Mouse (Mus musculus) left cerebral cortex, postnatal 36 days (tissue): ENCODE results near the gene Prmt8. TPM values are rescaled to one million over a fixed set of nuclear protein-coding genes. Genes with fewer than 3 reads are reported as not detected.

Source experiments
- DNase-seq, 2 experiments: peaks; one replicate each; pipeline ENCODE4 v3.0.0; 2021 to 2022; ENCODE audit warnings: low spot score in 2 of 2, mixed read lengths in 1 of 2
- intact Hi-C: fragments of 180-260 bp; cut with DNase I; formaldehyde crosslinking; loops from one replicate; pipeline ENCODE4 v1.15.1; 2025
- total RNA-seq, 2 experiments: library from RNA; stranded (reverse); gene quantifications; 2 replicates each; pipeline ENCODE4 v1.2.3; 2021

Gene Prmt8
- 10 to 100 TPM; 90.8 to 97.3 TPM for total RNA-seq

GRCm38 (mm10) chr6:127769275-127770156, at the start of gene Prmt8:
Gene Prmt8, minus strand, starts transcription at chr6:127769472.
- intact Hi-C loops, result loop anchor here (2.0 to 5.0 kb wide), 5 partner anchors 73 to 227 kb away; no protein-coding TSS in a partner anchor
- DNase-seq, result peak; percentile 62 to 77

- peak in 1 of 2 experiments; percentile 12 for DNase-seq
- intact Hi-C loops, result no loop called here
Observed at GRCm38 (mm10) chr6:127803046-127803729, 33.9 kb upstream of the Prmt8 start.

- intact Hi-C loops, result no loop called here
Observed at GRCm38 (mm10) chr6:127802211-127802610, 32.9 kb upstream of the Prmt8 start.

GRCm38 (mm10) chr6:127790023-127790422, 20.8 kb upstream of the Prmt8 start:
- intact Hi-C loops, result no loop called here

More at GRCm38 (mm10) chr6:127802211-127802610, 32.9 kb upstream of the Prmt8 start:
- no peak for DNase-seq

GRCm38 (mm10) chr6:127770806-127771205, 1.5 kb upstream of the Prmt8 start:
- intact Hi-C loops, result no loop called here
- DNase-seq, result peak; percentile 64 to 65

More at GRCm38 (mm10) chr6:127790023-127790422, 20.8 kb upstream of the Prmt8 start:
- no peak for DNase-seq

GRCm38 (mm10) chr6:127768621-127769274, 524 bp downstream of the Prmt8 start:
- intact Hi-C loops, result loop anchor here (2.0 to 5.0 kb wide), 5 partner anchors 74 to 226 kb away; no protein-coding TSS in a partner anchor

GRCm38 (mm10) chr6:127767706-127768493, 1.4 kb downstream of the Prmt8 start:
- peak; percentile 41 to 51 for DNase-seq
- intact Hi-C loops, result loop anchor here (2.0 to 5.0 kb wide), 5 partner anchors 74 to 226 kb away; no protein-coding TSS in a partner anchor

More at GRCm38 (mm10) chr6:127768621-127769274, 524 bp downstream of the Prmt8 start:
- DNase-seq, result peak; percentile 32 to 67

GRCm38 (mm10) chr6:127767201-127767705, 2.0 kb downstream of the Prmt8 start:
- DNase-seq, result peak; percentile 74 to 80
- intact Hi-C loops, result loop anchor here (5.0 kb wide), 4 partner anchors 75 to 225 kb away; no protein-coding TSS in a partner anchor

GRCm38 (mm10) chr6:127766641-127767200, 2.6 kb downstream of the Prmt8 start:
- intact Hi-C loops, result loop anchor here (5.0 kb wide), 4 partner anchors 76 to 224 kb away; no protein-coding TSS in a partner anchor
- peak; percentile 41 to 59 for DNase-seq

- intact Hi-C loops, result loop anchor here (5.0 kb wide), 4 partner anchors 76 to 224 kb away; no protein-coding TSS in a partner anchor
Observed at GRCm38 (mm10) chr6:127766041-127766604, 3.1 kb downstream of the Prmt8 start.

GRCm38 (mm10) chr6:127765573-127765972, 3.7 kb downstream of the Prmt8 start:
- intact Hi-C loops, result loop anchor here (5.0 kb wide), 4 partner anchors 77 to 223 kb away; no protein-coding TSS in a partner anchor
- no peak for DNase-seq

More at GRCm38 (mm10) chr6:127766041-127766604, 3.1 kb downstream of the Prmt8 start:
- peak; percentile 58 to 76 for DNase-seq

- intact Hi-C loops, result no loop called here
- no peak for DNase-seq
Observed at GRCm38 (mm10) chr6:127758264-127758663, 11.0 kb downstream of the Prmt8 start.

GRCm38 (mm10) chr6:127757667-127758167, 11.6 kb downstream of the Prmt8 start:
- DNase-seq, result no peak
- intact Hi-C loops, result no loop called here

GRCm38 (mm10) chr6:127756856-127757255, 12.4 kb downstream of the Prmt8 start:
- intact Hi-C loops, result no loop called here
- DNase-seq, result no peak

GRCm38 (mm10) chr6:127753228-127753627, 16.0 kb downstream of the Prmt8 start:
- intact Hi-C loops, result no loop called here
- no peak for DNase-seq

GRCm38 (mm10) chr6:127752681-127753080, 16.6 kb downstream of the Prmt8 start:
- DNase-seq, result no peak
- intact Hi-C loops, result no loop called here

GRCm38 (mm10) chr6:127751499-127751898, 17.8 kb downstream of the Prmt8 start:
- intact Hi-C loops, result no loop called here
- DNase-seq, result no peak
